Mouse (Mus musculus) NIH3T3 (cell line): ENCODE results near the gene Zranb2.

Source experiments
- DNase-seq: peaks from one replicate; pipeline ENCODE4 v3.0.0-alpha.2; 2012; ENCODE audit warnings: low read depth

Zranb2 gene

GRCm38 (mm10) chr3:157578469-157579170 is 44.7 kb downstream of the Zranb2 start:
- DNase-seq: no peak

DNA sequence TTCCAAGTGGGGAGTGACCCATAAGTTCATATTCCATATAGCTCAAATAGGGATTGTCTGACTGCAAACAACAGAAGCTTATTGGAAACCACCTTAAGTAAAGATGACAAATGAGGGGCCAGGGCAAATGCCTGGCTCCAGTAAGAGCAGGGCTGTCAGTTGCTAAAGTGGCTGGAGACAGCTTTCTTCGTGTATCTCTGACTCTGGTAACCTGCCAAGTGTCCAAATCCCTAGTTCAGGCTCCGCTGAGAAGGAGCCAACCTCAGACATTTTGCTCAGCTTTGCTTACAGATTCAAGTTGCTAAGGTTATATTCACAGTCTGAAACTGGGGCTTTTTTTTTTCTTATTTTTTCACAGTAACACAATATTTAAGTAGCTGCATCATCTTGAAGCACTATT is 45.4 kb downstream of the Zranb2 start:
- no peak for DNase-seq

GRCm38 (mm10) chr3:157580299-157580698 is 46.3 kb downstream of the Zranb2 start:
- no peak for DNase-seq

DNA sequence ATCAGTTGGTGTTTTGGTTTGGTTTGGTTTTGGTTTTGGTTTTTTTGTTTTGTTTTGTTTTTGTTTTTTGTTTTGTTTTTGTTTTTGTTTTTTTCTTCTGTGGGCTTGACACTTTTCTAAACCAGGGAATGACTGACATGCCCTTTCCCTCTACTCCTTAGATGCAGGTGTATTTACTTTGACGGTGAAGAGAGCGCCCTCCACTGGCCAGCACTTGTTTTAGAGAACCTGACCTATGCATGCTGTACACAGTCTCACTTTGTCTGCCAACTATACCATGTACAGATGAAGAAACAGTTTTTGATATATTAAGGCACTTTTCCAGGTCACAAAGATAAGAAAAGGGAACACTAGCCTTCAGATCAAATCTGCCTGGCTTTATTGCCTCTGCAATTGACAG is 47.8 kb downstream of the Zranb2 start:
- DNase-seq: no peak

GRCm38 (mm10) chr3:157582626-157583405 is 48.9 kb downstream of the Zranb2 start:
- peak; percentile 10 for DNase-seq

GRCm38 (mm10) chr3:157597837-157598379 is 63.9 kb downstream of the Zranb2 start:
- DNase-seq: peak; percentile 11
